Mouse (Mus musculus): ENCODE results near the gene Nedd4. TPM values are rescaled to one million over a fixed set of nuclear protein-coding genes. Genes with fewer than 3 reads are reported as not detected.

Gene Nedd4
- total and polyA plus RNA-seq, 3 experiments = 167 to 583 (median 216) TPM

DNA sequence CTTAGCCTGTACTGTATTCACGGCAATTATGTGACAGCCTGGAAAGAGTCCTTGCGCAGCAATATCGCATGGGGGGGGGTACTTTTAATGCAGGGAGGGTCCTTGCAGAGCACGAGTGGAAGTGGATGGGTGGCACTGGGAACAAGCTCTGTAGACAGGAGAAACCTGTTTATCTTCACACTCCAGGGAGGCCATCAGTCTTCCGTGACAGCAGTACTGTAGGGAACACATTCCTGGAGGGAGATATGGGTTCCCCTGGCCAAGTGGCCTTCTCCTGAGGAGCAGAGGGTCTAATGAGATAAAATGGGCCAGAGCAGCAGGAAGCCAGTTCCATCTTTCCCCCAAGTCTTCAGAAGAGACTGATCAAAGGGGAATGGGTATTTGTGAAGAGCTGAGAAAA lies 118.5 kb downstream of the Nedd4 start:
- no peak for DNase-seq (ENCODE audit: low read depth, low spot score)
- Histone ChIP-seq H3K9me3 (replicated peaks; ENCODE audit: insufficient read depth, low read length) (no peaks in the 10 kb centered on the region), H3K4me3 (ENCODE audit: control insufficient read depth in 1 of 2, insufficient read depth in 1 of 2, low read depth in 2 of 2, low read length in 2 of 2) (no peak overlapping the region), H3K4me1 (ENCODE audit: control insufficient read depth in 1 of 2, insufficient read depth in 2 of 2, low read length in 2 of 2) (peaks cover 3 to 10% of the 10 kb centered on the region in 2 experiments; a peak in 3 of 4 replicates), H3K27me3 (ENCODE audit: control insufficient read depth in 1 of 2, insufficient read depth in 2 of 2, low read length in 2 of 2) (no peaks in the 10 kb centered on the region; a peak in 2 of 4 replicates), H3K36me3 (ENCODE audit: control insufficient read depth in 1 of 2, insufficient read depth in 2 of 2, low read length in 2 of 2) (peaks cover 0 to 3% of the 10 kb centered on the region in 2 experiments; a peak in 2 of 4 replicates), H3K79me2 (ENCODE audit: control insufficient read depth, insufficient read depth, low read length, poor library complexity) (no peaks in the 10 kb centered on the region), H3K27ac (ENCODE audit: control insufficient read depth, low read depth, low read length) (no peak overlapping the region), H3K9ac (ENCODE audit: control insufficient read depth, low read depth, low read length, poor library complexity, severe bottlenecking) (no peak overlapping the region)
- TF ChIP-seq MXI1 (IDR thresholded peaks at IDR 0.05; ENCODE audit: low read depth, low read length) (no peak), HCFC1 (IDR thresholded peaks at IDR 0.05; ENCODE audit: low read depth, low read length) (no peak), SIN3A (IDR thresholded peaks at IDR 0.05; ENCODE audit: low read length) (no peak), E2F4 (IDR thresholded peaks at IDR 0.05; ENCODE audit: borderline replicate concordance, low read depth, low read length) (no peak), TBP (IDR thresholded peaks at IDR 0.05; ENCODE audit: low read depth, low read length) (no peak), RCOR1 (IDR thresholded peaks at IDR 0.05; ENCODE audit: low read depth, low read length) (no peak), UBTF (IDR thresholded peaks at IDR 0.05; ENCODE audit: borderline replicate concordance, insufficient read depth, low read depth, low read length) (no peak)

DNA sequence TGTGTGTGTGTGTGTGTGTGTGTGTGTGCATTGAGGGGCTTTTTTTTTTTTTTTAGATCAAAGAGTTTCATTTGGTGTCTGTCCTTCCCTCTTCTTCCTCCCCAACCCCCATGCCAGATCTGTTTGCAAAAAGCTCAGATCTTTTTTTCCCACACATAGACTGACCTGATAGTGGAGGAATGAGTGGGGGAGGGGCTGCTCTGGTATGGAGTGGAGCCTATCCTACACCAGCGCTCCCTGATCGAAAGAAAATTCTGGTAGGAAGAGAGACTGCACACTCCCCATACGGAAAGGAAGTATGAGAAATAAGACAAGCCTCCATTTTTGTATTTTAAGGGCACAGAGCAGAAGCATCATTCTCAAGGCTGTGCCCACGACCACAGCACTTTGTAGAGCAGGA lies 119.3 kb downstream of the Nedd4 start:
- H3K27me3 ChIP-seq (ENCODE audit: control insufficient read depth in 1 of 2, insufficient read depth in 2 of 2, low read length in 2 of 2) = no peaks in the 10 kb centered on the region; a peak in 1 of 4 replicates
- peak; percentile 49 for DNase-seq (ENCODE audit: low read depth, low spot score)
- H3K4me1 ChIP-seq (ENCODE audit: control insufficient read depth in 1 of 2, insufficient read depth in 2 of 2, low read length in 2 of 2) = peaks cover 3 to 14% of the 10 kb centered on the region in 2 experiments
- no peaks in the 10 kb centered on the region for H3K79me2 ChIP-seq (ENCODE audit: control insufficient read depth, insufficient read depth, low read length, poor library complexity)
- H3K27ac ChIP-seq (ENCODE audit: control insufficient read depth, low read depth, low read length) = no peak overlapping the region
- H3K4me3 ChIP-seq (ENCODE audit: control insufficient read depth in 1 of 2, insufficient read depth in 1 of 2, low read depth in 2 of 2, low read length in 2 of 2) = peak overlapping the region; percentile 17 to 33
- TF ChIP-seq MYB (IDR thresholded peaks at IDR 0.05; ENCODE audit: low read depth, low read length) (no peak), ZNF384 (IDR thresholded peaks at IDR 0.05; ENCODE audit: low read depth, low read length) (peak; percentile 56; the same call in 1 of the 2 replicates)
- peak overlapping the region; percentile 1; the same call in 1 of the 2 replicates for H3K9ac ChIP-seq (ENCODE audit: control insufficient read depth, low read depth, low read length, poor library complexity, severe bottlenecking)
- no peaks in the 10 kb centered on the region for H3K9me3 ChIP-seq (replicated peaks; ENCODE audit: insufficient read depth, low read length)
- peaks cover 0 to 6% of the 10 kb centered on the region in 2 experiments; a peak in 2 of 4 replicates for H3K36me3 ChIP-seq (ENCODE audit: control insufficient read depth in 1 of 2, insufficient read depth in 2 of 2, low read length in 2 of 2)

DNA sequence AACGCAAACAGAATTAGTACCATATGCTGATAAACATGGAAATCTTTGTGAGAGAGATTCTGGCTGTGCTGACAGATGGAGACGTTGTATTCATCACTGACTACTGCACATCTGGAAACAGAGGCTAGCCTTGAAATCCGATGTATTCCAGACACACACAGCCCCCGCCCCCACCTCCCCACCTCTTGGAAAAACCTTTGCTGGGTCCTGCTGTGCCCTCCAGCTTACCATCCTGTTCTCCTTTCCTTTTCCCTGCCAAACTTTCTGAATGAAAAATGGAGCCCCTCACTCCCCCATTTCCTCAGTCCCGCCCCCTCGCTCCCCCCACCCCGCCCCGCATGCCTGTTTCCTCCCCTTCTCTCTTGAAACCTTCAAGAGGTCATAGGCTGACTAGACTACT lies 120.0 kb downstream of the Nedd4 start:
- H3K9me3 ChIP-seq (replicated peaks; ENCODE audit: insufficient read depth, low read length) = no peaks in the 10 kb centered on the region
- no peak overlapping the region for H3K9ac ChIP-seq (ENCODE audit: control insufficient read depth, low read depth, low read length, poor library complexity, severe bottlenecking)
- DNase-seq (ENCODE audit: low read depth, low spot score) = no peak
- no peak overlapping the region for H3K4me3 ChIP-seq (ENCODE audit: control insufficient read depth in 1 of 2, insufficient read depth in 1 of 2, low read depth in 2 of 2, low read length in 2 of 2)
- H3K36me3 ChIP-seq (ENCODE audit: control insufficient read depth in 1 of 2, insufficient read depth in 2 of 2, low read length in 2 of 2) = peaks cover 0 to 6% of the 10 kb centered on the region in 2 experiments; a peak in 2 of 4 replicates
- H3K27me3 ChIP-seq (ENCODE audit: control insufficient read depth in 1 of 2, insufficient read depth in 2 of 2, low read length in 2 of 2) = no peaks in the 10 kb centered on the region
- no peaks in the 10 kb centered on the region for H3K79me2 ChIP-seq (ENCODE audit: control insufficient read depth, insufficient read depth, low read length, poor library complexity)
- no peak overlapping the region for H3K27ac ChIP-seq (ENCODE audit: control insufficient read depth, low read depth, low read length)
- TF ChIP-seq ETS1 (IDR thresholded peaks at IDR 0.05; ENCODE audit: low read depth, low read length) = no peak
- TF ChIP-seq EP300 (IDR thresholded peaks at IDR 0.05; ENCODE audit: low read depth in 1 of 2, low read length in 2 of 2) = no peak
- no peak for TF ChIP-seq SIN3A (IDR thresholded peaks at IDR 0.05; ENCODE audit: low read length)
- TF ChIP-seq POLR2A (IDR thresholded peaks at IDR 0.05; ENCODE audit: control insufficient read depth in 1 of 2, insufficient read depth in 1 of 2, low read depth in 1 of 2, low read length in 2 of 2, poor library complexity in 1 of 2) = no peak
- TF ChIP-seq MAX (IDR thresholded peaks at IDR 0.05; ENCODE audit: low read length) = no peak
- TF ChIP-seq UBTF (IDR thresholded peaks at IDR 0.05; ENCODE audit: borderline replicate concordance, insufficient read depth, low read depth, low read length) = no peak
- TF ChIP-seq HCFC1 (IDR thresholded peaks at IDR 0.05; ENCODE audit: low read depth, low read length) = no peak
- TF ChIP-seq MYC (IDR thresholded peaks at IDR 0.05; ENCODE audit: low read depth, low read length) = no peak
- TF ChIP-seq CHD2 (IDR thresholded peaks at IDR 0.05; ENCODE audit: low read length) = no peak
- no peak for TF ChIP-seq TBP (IDR thresholded peaks at IDR 0.05; ENCODE audit: low read depth, low read length)
- no peak for TF ChIP-seq RAD21 (IDR thresholded peaks at IDR 0.05; ENCODE audit: low read depth, low read length)
- H3K4me1 ChIP-seq (ENCODE audit: control insufficient read depth in 1 of 2, insufficient read depth in 2 of 2, low read length in 2 of 2) = peaks cover 3 to 17% of the 10 kb centered on the region in 2 experiments
